Mouse (Mus musculus): ENCODE measurements around the gene G0s2.

DNA sequence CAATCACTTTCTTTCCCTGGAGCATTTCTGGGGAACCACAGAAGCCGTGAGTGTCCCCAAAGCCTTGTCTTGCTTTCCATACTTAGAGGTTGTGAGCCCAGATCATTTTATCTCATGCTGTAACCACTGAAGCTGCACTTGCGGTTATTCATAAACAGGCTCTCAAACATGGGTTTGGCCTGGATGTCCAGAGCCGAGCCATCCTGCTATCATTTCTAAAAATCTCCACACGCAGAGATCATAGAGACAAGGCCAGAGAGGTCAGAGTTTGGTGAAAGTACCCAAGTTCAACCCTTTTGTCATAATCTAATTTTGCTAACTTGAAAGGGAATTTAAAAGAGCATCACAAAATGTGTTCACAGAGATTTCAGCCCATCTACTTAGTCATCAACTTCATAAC is 31.6 kb downstream of the G0s2 start:
- TF ChIP-seq POLR2A (IDR thresholded peaks at IDR 0.05; ENCODE audit: low read depth, low read length) (no peak), CTCF (conservative IDR thresholded peaks at IDR 0.05; ENCODE audit: insufficient read depth, insufficient read length, low read depth, low read length) (no peak)

All from kidney, adult 2 months (tissue).